Mouse (Mus musculus): ENCODE measurements around the gene Cep97.
"Not testable (repeated sequence)": the region's sequence is repeated elsewhere in the genome, so short reads cannot be mapped to it uniquely, and the experiment has no call there.

Cep97 gene

DNA sequence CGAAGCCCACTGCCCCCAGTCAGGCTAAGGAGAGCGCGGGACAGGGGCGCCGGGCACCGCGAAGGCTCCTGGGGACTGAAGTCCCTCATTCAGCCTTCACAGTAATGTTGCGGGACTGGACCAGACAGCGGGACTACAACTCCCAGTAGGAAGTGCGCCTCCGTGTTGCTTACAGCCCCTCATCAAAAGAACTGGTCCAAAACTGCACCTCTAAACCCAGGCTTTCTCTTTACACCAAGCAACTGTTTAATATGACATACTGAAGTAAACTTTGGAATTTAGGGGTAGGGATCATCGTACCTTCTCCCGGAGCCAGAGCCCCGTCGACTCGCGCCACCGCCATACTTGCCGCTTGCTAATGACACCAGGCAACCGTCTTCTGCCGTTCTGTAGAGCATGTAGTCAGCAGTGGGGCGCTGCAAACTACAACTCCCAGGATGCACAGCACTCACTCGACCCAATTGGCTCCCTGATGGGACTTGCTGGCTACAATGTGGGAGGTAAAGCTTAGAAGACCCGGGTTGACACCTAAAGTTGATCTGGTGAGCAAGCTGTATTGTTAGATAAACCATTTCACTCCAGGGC lies at the start of gene Cep97:
TSS of gene Cep97 (minus strand) at position 403 of the 585 bp plus-strand sequence.
- DNase-seq, result peak; percentile 91 to 94

DNA sequence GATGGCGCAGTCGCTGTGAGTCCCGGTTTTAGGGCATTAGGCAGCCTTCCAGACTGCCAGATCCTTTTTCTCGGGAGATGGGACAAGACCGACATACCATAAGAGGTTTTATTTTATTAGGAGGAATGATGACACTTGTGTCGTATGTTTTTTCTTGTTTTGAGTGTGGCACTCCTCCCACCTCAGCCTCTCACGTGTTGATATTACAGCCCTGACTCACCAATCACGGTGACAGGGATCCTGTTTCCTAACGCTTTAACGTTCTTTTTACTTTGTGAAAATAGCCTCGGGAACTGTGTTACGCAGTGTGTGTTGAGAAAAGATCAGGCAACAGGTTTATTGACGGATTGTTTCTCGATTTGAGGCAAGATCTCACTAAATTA lies 40.2 kb upstream of the Cep97 start:
- no peak for DNase-seq

DNA sequence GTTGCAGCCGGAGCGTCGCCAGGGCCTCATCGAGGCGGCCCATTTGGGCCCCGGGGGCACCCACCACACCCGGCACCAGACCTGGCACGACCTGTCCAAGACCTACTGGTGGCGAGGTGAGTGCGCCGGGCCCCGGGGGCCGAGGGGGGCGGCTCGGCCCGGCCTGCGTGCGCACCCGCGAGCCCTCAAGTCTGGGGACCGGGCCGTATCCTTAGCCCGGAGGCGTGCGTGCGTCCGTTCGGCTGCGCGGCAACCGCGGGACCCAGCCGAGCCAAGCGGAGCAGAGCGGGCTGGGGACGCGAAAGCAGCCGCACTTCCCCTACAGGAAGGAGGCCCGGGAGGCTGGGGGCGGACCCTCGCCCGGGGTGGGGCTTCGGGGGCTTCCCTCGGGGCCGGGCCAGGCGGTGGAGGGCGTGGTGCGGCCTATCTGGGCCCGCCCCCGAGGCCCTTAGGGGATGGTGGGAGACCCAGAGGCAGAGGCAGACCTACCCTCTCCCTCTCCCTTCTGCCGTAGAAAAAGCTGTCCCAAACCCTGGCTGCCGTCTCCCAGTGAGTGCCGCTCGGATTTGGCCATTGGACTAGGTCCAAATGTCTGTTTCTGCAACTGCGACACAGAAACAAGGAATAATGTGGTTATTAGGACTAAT lies 39.7 kb upstream of the Cep97 start:
- DNase-seq, result peak; percentile 87 to 93

DNA sequence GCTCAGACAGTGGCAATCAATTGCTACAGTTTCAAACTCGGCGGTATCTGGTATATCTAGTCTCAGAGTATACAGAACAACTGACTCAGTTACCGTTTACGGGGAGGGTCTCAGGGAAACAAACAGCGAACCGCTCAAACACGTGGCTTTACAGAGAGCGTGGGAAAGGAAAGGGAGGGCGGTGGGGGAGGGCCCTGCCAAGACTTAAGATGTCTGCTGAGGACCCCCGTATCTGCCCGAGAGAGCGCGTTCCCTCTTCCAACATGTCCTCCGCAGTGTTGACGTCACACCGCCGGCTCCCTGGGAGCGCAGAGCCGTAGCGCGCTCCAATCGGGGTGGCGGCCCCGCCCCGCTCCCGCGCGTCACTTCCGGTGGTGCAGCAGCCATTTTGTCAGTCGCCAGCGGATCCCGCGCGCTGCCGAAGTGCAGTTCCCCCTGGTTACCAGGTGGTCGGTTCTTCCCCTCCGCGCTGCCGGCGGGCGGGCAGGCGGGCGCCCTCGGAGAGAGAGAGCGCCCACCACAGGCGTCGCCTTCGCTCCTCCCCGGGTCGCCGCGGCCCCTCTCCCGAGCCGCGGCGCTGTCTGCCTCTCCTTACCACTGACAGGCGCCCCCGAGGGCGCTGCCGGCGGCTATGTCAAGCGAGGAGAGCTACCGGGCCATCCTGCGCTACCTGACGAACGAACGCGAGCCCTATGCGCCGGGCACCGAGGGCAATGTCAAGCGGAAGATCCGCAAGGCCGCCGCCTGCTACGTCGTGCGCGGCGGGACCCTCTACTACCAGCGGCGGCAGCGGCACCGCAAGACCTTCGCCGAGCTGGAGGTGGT lies 39.0 kb upstream of the Cep97 start, which contains the start of gene Zbtb11:
TSS of gene Zbtb11 (plus strand) at position 453 of the 825 bp plus-strand sequence.
- peak; percentile 100 for DNase-seq

DNA sequence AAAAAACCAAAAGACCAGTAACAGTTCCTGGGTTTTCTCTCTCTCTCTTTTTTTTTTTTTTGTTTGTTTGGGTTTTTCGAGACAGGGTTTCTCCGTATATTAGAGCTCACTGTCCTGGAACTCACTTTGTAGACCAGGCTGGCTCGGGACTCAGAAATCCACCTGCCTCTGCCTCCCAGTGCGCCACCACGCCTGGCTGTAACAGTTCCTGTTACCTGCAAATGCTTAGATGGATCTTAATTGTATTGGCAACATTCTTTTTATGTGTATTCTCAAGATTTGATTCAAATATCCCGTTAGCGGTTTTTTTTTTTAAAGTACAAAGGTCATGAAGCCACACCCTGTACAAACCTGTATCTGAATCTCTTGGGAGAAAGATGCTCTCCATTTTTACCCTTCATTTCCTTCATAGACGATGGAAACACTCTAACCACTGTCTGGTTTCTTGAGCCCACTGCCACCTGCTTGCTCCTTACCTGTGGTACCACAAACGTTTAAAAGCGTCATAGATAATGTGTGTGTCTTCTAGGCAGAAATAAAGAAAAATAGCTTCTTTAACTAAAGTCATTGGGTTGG lies 38.1 kb upstream of the Cep97 start:
- DNase-seq, result no peak

DNA sequence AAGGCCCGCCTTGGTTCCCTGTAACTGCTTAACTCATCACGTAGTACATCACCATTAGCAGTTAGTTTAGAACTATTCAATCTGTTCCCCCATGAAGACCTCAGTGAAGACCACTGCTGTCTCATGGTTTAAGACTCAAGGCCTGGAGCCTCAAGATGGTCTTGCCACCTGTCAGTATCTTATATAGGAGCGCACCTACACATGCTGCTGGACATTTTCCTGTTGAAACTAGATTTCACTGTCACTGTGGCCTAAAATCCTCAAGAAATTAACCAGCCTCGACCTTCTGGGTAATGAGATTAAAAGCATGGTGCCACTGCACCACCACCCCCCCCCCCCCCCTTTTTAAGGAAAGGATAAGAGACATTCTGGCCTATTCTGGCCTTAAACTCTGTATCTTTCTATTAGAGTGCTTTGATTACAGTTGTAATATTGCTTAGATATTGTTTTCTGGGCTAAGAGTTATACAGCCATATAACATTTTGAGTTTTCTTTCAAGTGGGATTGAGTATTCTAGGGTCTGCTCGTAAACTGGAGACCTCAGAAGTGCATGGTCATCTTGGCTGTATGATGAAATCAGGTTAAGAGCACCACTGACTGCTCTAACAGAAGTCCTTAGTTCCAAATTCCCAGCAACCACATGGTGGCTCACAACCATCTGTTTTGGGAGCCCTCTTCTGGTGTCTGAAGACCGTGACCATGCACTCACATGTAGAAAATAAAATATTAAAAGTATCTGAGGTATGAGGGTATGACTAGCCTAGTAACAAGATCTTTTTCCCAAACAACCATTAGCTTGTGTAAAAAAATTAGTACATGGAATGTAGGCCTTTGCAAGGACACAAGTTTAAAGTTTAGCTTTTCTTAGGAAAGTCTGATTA lies 37.3 kb upstream of the Cep97 start:
- DNase-seq, result no peak

DNA sequence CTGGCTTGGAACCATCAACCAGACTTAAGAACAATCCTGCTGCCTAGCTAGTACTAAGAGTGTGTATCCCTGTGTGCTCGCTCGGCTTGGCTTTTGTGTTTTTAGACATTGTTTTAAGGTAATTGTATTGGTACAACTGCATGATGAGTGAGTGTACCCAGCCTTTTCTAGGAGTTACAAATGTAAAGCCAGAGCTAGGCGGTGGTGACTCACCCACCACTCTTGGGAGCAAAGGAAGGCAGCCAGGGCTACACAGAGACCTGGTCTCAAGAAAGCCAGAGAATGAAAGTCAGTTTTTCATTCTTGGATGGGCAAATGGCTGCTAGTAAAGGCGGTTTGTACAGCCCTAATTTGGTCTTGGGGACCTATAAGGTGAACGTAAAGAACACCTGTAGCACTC lies 35.8 kb upstream of the Cep97 start:
- no peak for DNase-seq

DNA sequence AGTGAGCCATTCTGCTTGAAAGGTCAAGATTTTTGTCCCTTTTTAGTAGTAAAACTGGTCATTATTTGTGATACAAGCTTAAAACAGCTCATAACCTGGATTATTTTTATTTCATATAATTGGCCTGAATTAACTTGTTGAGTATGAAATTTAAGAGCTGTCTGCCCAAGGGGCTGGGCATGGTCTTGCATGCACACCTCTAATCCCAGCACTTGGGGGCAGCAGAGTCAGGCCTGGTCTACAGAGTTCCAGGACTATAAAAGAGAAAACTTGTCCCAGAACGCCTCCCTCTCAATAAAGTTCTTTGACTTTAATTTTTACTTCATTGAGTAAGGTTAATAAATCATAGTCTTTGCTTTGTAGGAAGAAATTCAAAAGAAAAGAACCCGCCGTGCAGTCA lies 34.5 kb upstream of the Cep97 start:
- peak; percentile 67 to 69 for DNase-seq

DNA sequence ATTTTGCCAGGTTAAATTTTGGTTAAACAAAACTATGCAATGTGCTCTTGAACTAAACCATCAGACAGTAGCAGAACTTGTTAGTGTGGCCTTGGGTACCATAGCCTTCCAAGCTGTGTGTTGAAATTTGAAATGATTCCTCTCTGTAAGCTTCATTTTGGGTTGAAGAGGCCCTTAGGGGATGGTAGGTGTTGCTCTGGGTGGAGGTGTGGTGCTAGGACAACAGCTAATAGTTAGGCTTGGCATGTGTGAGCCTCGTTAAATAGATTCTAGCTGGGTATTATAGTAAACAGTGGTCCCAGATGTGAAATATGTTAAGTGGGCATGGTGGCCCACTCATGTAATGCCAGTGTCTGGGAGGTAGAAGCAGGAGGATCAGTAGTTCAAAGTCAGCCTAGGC lies 32.6 kb upstream of the Cep97 start:
- no peak for DNase-seq

DNA sequence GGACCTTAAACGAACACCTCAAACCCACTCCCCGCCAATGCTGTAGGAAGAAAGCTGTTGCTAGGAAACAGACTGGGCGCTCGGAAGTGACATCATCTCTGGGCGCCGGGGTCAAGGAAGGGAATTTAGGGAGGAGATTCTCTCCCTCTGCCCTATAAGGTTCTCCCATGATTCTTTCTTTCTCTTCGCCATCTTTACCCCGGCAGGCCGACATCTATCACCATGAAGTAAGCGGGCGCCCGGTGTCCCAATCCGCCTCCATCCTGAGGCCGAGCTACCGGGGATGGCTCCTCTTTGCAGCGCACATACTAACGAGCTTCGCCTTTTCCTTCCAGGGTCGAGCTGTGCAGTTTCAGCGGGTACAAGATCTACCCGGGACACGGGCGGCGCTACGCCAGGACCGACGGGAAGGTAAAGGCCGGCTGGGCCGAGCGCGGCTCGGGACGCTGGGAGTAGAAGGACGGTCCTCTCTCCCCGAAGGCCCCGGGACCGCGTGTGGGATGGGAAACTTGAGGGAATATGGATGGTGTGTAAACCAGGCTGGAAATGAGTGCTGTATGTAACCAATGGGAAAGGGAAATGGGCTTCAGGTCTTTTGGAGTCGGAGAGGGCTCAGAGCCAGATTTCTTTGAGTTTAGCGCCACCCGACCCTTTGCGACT lies 31.7 kb upstream of the Cep97 start, which contains the start of gene Rpl24:
TSS of gene Rpl24 (plus strand) at position 64 of the 660 bp plus-strand sequence.
- peak; percentile 99 for DNase-seq

DNA sequence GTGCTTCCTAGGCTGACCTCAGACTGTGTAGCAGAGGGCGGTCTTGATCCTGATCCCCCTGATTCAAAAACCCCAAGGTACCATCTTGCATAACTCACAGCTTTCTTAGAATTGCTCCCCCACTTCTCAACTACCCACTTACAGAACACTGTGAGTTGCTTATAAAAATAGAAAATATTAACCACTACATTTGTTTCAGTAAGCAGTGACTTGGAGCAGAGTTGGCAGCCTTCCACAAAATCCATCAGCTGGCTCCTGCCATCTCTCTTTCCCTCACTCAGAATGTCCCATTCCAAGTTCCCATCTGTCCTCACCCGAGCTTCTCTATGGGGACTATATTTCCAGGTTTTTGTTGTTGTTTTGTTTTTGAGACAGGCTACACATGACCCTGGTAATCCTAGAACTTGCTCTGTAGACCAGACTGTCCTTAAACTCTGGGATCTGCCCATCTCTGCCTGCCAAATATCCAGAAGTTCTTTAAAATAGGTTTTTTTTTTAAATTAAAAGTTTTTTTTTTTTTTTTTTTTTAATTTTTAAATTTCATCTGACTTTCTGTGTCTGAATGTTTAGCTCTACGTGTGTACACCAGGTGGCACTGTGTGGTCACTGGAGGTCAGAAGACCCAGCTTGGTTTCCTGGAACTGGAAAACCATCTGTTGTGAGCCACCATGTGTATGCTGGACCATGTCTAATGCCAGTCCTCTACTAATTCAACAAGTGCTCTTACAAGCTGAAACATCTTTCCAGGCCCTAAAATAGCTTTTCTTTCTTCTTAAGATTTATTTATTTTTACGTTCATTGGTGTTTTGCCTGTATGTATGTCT lies 29.7 kb upstream of the Cep97 start:
- peak; percentile 41 to 46 for DNase-seq

DNA sequence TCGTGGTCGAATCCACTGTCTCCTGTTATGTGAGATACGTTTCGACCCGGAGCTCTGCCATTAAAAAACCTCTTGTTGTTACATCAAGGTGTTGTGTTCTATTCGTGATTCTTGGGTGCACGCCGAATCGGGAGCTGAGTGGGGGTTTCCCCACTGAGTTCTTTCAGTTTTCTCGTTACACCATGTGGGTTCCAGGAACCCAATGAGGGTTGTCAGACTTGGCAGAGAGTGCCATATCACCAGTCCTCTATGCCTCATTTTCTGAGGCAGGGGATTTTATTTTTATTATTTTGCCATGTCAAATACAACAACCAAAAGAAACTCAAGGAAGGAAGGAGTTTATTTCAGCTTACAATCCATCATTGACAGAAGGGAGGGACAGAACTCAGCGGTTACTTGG lies 28.4 kb upstream of the Cep97 start:
- DNase-seq, result not testable (repeated sequence)

DNA sequence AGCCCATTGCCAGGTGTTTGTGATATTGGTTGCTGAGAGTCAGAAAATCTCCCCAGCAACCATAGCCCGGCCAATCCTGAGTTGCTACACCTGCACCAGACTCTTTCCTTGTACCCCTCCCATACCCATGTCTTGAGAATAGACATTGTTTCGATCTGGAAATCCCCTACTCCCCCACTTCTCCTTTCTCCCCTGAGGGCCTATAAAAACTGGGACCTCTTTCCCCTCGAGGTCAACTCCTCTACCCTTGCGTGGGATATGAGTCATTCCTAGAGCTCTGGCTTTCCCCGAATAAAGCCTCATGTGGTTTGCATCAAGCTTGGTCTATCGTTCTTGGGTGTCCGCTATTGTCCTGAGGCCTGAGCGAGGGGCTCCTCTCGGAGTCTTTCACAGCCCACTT lies 19.5 kb upstream of the Cep97 start:
- not testable (repeated sequence) for DNase-seq

DNA sequence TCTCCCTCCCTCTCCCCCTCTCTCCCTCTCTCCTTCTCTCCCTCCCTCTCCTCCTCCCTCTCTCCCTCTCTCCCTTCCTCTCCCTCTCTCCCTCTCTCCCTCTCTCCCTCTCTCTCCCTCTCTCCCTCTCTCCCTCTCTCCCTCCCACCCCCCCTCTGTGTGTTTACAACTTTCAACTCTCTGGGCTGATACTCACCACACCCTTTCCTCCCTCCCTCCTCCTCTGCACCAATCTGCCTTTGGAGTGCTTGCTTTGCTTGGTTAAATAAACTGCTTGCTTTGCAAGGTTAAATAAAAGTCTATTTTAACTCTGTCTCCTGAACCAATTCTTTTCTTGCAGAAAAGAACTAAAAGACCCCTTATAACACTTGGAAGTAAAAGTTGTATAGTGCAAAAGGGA lies 18.1 kb upstream of the Cep97 start:
- DNase-seq, result no peak

DNA sequence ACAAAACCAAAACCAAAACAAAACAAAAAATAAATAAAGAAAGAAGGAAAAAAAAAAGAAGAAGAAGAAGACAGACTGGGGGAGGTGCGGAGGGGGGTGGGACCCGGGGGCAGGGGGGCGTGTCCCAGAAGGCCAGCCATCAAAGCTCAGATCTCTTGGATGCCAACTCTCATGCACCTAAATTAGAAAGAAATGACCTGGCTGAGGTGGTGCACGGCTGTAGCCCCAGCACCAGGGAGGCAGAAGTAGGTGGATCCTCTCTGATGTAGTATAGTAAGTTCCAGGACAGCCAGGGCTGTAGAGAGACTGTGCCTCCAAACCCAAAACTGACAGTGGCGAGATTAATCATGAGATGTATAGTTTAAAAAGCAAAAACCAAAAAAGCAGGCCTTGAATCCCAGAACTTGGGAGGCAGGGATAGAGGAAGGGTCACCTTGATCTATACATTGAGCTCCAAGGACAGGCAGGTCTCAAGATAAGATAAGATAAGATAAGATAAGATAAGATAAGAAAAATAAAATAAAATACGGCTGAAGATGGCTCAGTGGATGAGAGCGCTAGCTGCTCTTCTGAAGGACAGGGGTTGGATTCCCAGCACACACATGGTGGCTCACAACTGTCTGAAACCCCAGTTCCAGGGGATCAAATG lies 17.1 kb upstream of the Cep97 start:
- DNase-seq, result no peak

DNA sequence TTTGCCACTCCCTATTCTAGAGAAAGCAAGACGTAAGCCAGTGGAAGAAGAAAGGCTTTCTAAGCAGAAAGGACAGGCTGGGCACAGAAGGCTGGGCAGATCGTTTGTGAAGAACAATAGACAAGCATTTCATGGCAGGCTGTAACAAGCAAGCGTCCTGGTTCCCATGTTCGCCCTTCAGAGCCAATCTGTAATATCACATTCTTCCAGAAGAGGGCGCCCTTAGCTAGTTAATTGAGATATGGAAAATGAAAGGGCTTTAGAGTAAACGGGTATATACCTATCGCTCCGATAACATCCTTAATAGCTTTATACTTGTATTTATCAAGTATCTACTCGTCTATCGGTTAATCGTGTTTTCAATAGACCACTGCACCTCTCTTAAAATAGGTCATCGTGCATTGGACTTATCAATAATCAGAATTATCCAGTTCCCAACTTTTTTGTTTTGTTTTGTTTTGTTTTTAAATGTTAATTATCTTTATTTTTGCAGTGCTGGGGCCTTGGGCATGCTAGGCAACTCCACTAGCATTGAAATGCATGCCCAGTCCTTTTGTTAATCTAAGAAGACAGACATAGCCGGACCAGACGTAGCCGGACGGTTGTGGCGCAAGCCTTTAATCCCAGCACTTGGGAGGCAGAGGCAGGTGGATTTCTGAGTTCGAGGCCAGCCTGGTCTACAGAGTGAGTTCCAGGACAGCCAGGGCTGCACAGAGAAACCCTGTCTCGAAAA lies 16.5 kb upstream of the Cep97 start:
- DNase-seq, result peak; percentile 88 to 93

DNA sequence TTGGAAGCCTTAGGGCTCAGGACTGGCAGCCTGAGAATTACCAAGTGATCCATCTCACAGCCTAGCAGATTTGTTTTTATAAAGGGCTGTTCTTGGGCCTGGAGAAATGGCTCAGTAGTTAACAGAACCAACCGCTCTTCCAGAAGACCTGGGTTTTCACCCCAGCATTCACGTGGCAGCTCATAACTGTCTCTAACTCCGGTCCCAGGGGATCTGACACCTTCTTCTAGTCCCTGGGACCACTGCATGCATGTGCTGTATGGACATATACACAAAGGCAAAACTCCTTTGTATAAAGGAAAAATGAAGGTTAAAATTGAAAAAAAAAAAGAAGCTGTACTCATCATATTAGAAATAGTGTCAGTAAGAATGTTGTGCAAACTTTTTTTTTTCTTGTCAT lies 15.8 kb upstream of the Cep97 start:
- DNase-seq, result no peak

DNA sequence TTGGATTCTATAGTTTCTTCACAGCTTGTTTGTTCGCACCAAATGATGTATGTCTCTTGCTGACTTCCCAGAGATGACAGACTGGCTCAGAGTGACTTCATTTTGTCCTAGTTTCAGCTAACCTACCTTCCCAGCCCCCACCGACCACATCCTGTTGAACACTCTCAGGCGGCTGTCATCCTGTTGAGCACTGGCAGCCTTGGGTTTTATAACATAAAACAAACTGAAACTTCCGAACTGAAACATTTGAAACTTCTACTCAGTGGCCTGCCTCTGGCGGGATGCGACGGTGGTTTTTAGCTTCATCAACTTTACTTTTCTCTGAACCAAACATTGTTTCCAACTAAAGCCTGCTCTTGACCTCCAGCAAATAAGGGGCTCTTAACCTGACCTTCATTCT lies 14.3 kb upstream of the Cep97 start:
- no peak for DNase-seq

DNA sequence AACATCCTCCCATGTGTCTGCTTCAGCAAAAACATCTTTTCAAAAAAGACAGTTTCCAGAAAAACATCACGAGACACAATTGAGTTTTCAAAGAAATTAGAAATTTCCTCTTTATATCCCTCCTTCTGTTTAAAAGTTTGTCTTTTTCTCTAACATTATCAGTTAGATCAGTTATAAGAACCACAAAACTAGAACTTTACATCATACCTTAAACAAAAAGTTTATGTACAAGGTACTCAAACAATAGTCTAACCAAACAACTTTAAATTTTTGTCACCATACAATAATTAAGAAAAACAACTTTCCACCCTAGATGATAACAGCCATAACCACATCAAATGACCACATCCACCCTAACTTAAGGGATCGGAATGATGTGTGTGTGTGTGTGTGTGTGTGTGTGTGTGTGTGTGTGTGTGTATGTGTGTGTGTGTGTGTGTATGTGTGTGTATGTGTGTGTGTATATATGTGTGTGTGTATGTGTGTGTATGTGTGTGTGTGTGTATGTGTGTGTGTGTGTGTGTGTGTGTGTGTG lies 13.3 kb upstream of the Cep97 start:
- DNase-seq, result not testable (repeated sequence)

All from cerebellum, postnatal 10 days (tissue).